Mouse (Mus musculus) stomach, postnatal 0 days (tissue): Measurements from ENCODE around the gene Slc4a4.

Experiments used
- CTCF ChIP-seq: IDR thresholded peaks from 2 replicates; pipeline ENCODE4 v1.5.1; 2016; ENCODE audit warnings: antibody characterized with exemption, low read depth, mild to moderate bottlenecking, moderate library complexity
- EP300 ChIP-seq: optimal IDR thresholded peaks from 2 replicates; pipeline ENCODE3; 2016; ENCODE audit warnings: antibody characterized with exemption

DNA sequence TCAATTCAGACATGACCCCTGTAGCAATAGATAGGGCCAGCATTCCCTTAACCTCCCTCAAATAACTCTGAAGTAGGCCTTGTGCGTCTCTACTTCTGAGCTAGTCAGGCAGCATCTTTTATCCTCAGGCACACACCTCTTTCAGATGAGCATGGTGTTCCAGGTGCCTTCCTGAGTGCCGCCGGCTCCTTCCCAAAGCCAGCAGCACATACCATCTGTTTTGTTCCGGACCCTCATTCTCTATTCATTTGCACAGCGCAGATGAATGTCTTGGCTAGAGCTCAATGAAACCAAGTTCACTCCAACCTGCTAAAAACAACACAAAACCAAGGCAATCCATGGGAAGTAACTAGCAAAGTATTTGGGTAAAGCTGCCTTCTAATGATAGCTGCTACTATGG lies 165.6 kb downstream of the Slc4a4 start:
- no peak for TF ChIP-seq CTCF
- no peak for TF ChIP-seq EP300
